Mouse (Mus musculus) myocyte (in vitro differentiated cells): ENCODE measurements at regions not wholly inside any gene's neighbourhood (a gene's known extent, or its start where the extent isn't known, plus 50 kb on each side); places are given as distances from the start of the nearest gene placed in this dataset.

Experiments
- MAX ChIP-seq: IDR thresholded peaks from one replicate; pipeline ENCODE4 v1.6.1; 2011; ENCODE audit warnings: low read depth, mild to moderate bottlenecking, control low read depth
- MYOD1 ChIP-seq, 3 experiments: IDR thresholded peaks; one replicate each; pipeline ENCODE4 v1.6.1; 2011; ENCODE audit warnings: control low read depth in 2 of 3, low read depth in 2 of 3, mild to moderate bottlenecking in 2 of 3, moderate library complexity in 1 of 3; ENCODE audit not compliant: insufficient read length in 2 of 3, control insufficient read depth in 1 of 3
- MYOG ChIP-seq, 3 experiments: IDR thresholded peaks; one replicate each; pipeline ENCODE4 v1.6.1; 2011; ENCODE audit warnings: control low read depth in 2 of 3, low read depth in 2 of 3, mild to moderate bottlenecking in 2 of 3; ENCODE audit not compliant: insufficient read length in 2 of 3, control insufficient read depth in 1 of 3, insufficient read depth in 1 of 3
- POLR2A ChIP-seq: IDR thresholded peaks from one replicate; pipeline ENCODE4 v1.6.1; 2011; ENCODE audit warnings: low read depth, mild to moderate bottlenecking, control low read depth, moderate library complexity; ENCODE audit not compliant: insufficient read length
- POLR2AphosphoS2 ChIP-seq: IDR thresholded peaks from one replicate; pipeline ENCODE4 v1.6.1; 2011; ENCODE audit warnings: low read depth, control low read depth; ENCODE audit not compliant: insufficient read length
- TCF12 ChIP-seq: IDR thresholded peaks from one replicate; pipeline ENCODE4 v1.6.1; 2011; ENCODE audit warnings: mild to moderate bottlenecking, control low read depth; ENCODE audit not compliant: poor library complexity, insufficient read depth, severe bottlenecking
- USF1 ChIP-seq: IDR thresholded peaks from one replicate; pipeline ENCODE4 v1.6.1; 2011; ENCODE audit warnings: low read depth, mild to moderate bottlenecking, control low read depth, moderate library complexity

DNA sequence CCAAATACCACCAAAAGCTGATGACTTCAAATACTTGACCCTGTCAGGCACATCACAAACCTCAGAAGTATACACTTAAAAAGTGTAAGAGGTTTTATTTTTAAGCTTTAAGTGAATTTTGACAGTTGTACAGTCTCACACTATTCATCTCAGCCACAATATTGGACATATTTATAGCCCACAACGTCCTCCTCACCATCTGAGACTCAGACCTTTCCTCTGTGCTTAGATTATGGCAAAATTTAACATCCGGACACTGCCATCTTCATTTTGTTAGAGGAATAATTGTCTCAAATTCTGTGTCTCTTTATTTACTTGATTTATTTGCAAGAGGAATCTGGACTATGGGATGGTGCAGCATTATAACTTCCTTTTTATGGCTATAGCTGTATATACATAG is 880.2 kb upstream of the Celf2 start:
- no peak for TF ChIP-seq POLR2AphosphoS2
- no peak for TF ChIP-seq POLR2A
- TF ChIP-seq MYOG (IDR thresholded peaks at IDR 0.05; ENCODE audit: control insufficient read depth in 1 of 3, insufficient read depth in 1 of 3, insufficient read length in 2 of 3, low read depth in 2 of 3) = no peak
- TF ChIP-seq TCF12 = no peak
- TF ChIP-seq USF1 = no peak
- TF ChIP-seq MYOD1 (IDR thresholded peaks at IDR 0.05; ENCODE audit: control insufficient read depth in 1 of 3, insufficient read length in 2 of 3, low read depth in 2 of 3) = no peak
- TF ChIP-seq MAX = no peak
